22 mouse cellular contexts compared by ENCODE assay signal in genomic region chr12:44394901-44395300, GRCm38 (mm10).
DNase-seq lines count a peak whose midpoint lies in the region; ATAC-seq and TF ChIP-seq lines count a peak whose summit lies in the region.
"Had no signal": no experiment of that assay in that cellular context is flagged by ENCODE, and none has a peak within 500 bp of the region (broad histone marks: within the 10 kb centered on the region; RNA-seq: fewer than 3 reads in every experiment).

No protein-coding gene starts in this region.

- H3K4me3 ChIP-seq in kidney, adult 2 months (ENCODE audit: insufficient read depth, low read depth, low read length) = no peak overlapping the region
- H3K4me3 ChIP-seq in intestine, embryonic 16.5 days (ENCODE audit: low read length) = no peak overlapping the region
- H3K4me3 ChIP-seq in kidney, embryonic 15.5 days (replicated peaks) = no peak overlapping the region
- H3K4me3 ChIP-seq: embryonic facial prominence, embryonic 12.5 days; forebrain, embryonic 15.5 days; heart, adult 2 months; heart, embryonic 15.5 days; hindbrain, embryonic 10.5 days had no signal

- DNase-seq in kidney, adult 2 months = peak; percentile 80
- no peak for DNase-seq in kidney, adult 18-20 months
- DNase-seq in kidney, postnatal 36 days = peak; percentile 19 to 63
- DNase-seq in neural tube, embryonic 10.5 days (ENCODE audit: extremely low spot score, low spot score) = no peak
- no peak for DNase-seq in thymus, postnatal 4 days
- DNase-seq: adrenal gland, postnatal 14 days; cerebellum, adult 11-12 months; cerebellum, adult 9-10 months; cerebellum, postnatal 25 days; gastrocnemius, postnatal 14 days; heart, adult 2 months; heart, postnatal 14 days had no signal

- H3K36me3 ChIP-seq in kidney, adult 2 months (ENCODE audit: control insufficient read depth, insufficient read depth, low read length) = no peaks in the 10 kb centered on the region
- no peaks in the 10 kb centered on the region for H3K36me3 ChIP-seq in intestine, embryonic 16.5 days (ENCODE audit: control insufficient read depth, insufficient read depth, low read length)
- H3K36me3 ChIP-seq in kidney, embryonic 15.5 days = no peaks in the 10 kb centered on the region
- H3K36me3 ChIP-seq: embryonic facial prominence, embryonic 12.5 days; forebrain, embryonic 15.5 days; heart, embryonic 15.5 days; hindbrain, embryonic 10.5 days had no signal

- no peak overlapping the region for H3K4me2 ChIP-seq in intestine, embryonic 16.5 days (ENCODE audit: low read depth, low read length)
- no peak overlapping the region for H3K4me2 ChIP-seq in kidney, embryonic 15.5 days
- H3K4me2 ChIP-seq: embryonic facial prominence, embryonic 12.5 days; forebrain, embryonic 15.5 days; heart, embryonic 11.5 days; heart, embryonic 15.5 days had no signal

- H3K9ac ChIP-seq in intestine, embryonic 16.5 days (ENCODE audit: low read depth, low read length) = no peak overlapping the region
- no peak overlapping the region for H3K9ac ChIP-seq in kidney, embryonic 15.5 days
- H3K9ac ChIP-seq: embryonic facial prominence, embryonic 12.5 days; forebrain, embryonic 15.5 days; heart, embryonic 15.5 days had no signal

- WGBS in kidney, adult 2 months = 38% methylated on average over 3 of the region's 3 CpGs
- WGBS in intestine, embryonic 16.5 days = 54% methylated on average over 3 of the region's 3 CpGs
- WGBS in kidney, embryonic 15.5 days = 61% methylated on average over 3 of the region's 3 CpGs

- no peak overlapping the region for H3K27ac ChIP-seq in kidney, adult 2 months (ENCODE audit: insufficient read depth, low read depth, low read length)
- H3K27ac ChIP-seq in intestine, embryonic 16.5 days (ENCODE audit: low read length) = no peak overlapping the region
- H3K27ac ChIP-seq in kidney, embryonic 15.5 days = no peak overlapping the region
- H3K27ac ChIP-seq: embryonic facial prominence, embryonic 12.5 days; forebrain, embryonic 15.5 days; heart, adult 2 months; heart, embryonic 15.5 days; hindbrain, embryonic 10.5 days had no signal

- H3K9me3 ChIP-seq in intestine, embryonic 16.5 days (ENCODE audit: control insufficient read depth, low read length) = no peaks in the 10 kb centered on the region
- H3K9me3 ChIP-seq in kidney, embryonic 15.5 days (replicated peaks) = no peaks in the 10 kb centered on the region
- H3K9me3 ChIP-seq: embryonic facial prominence, embryonic 12.5 days; forebrain, embryonic 15.5 days; heart, embryonic 15.5 days; hindbrain, embryonic 10.5 days had no signal

- no peak for TF ChIP-seq POLR2A in kidney, adult 2 months (IDR thresholded peaks at IDR 0.05; ENCODE audit: low read depth, low read length)

- H3K4me1 ChIP-seq in kidney, adult 2 months (ENCODE audit: control insufficient read depth, insufficient read depth, low read length) = 0 out of 2 replicates have a peak, but pooled peaks cover 4% of the 10 kb centered on the region
- H3K4me1 ChIP-seq in intestine, embryonic 16.5 days (ENCODE audit: control insufficient read depth, insufficient read depth, low read length) = no peaks in the 10 kb centered on the region
- no peaks in the 10 kb centered on the region for H3K4me1 ChIP-seq in kidney, embryonic 15.5 days
- H3K4me1 ChIP-seq: embryonic facial prominence, embryonic 12.5 days; heart, embryonic 15.5 days had no signal

- TF ChIP-seq CTCF in kidney, adult 2 months (conservative IDR thresholded peaks at IDR 0.05; ENCODE audit: insufficient read depth, insufficient read length, low read depth, low read length) = no peak

- peak; percentile 80 for ATAC-seq in intestine, embryonic 16.5 days
- ATAC-seq in kidney, embryonic 15.5 days (replicated peaks; ENCODE audit: low FRiP score) = peak; percentile 46; the same call in 1 of the 2 replicates
- ATAC-seq: activated CD4-positive, CD25-positive, alpha-beta regulatory T cell, adult 4 months; forebrain, embryonic 15.5 days; Patski had no signal

- no peaks in the 10 kb centered on the region for H3K27me3 ChIP-seq in kidney, adult 2 months (replicated peaks; ENCODE audit: control insufficient read depth, insufficient read depth, low read length)
- H3K27me3 ChIP-seq in intestine, embryonic 16.5 days (replicated peaks; ENCODE audit: control insufficient read depth, insufficient read depth, low read length) = no peaks in the 10 kb centered on the region
- no peaks in the 10 kb centered on the region for H3K27me3 ChIP-seq in kidney, embryonic 15.5 days
- H3K27me3 ChIP-seq: CH12.LX; embryonic facial prominence, embryonic 12.5 days; forebrain, embryonic 15.5 days; heart, embryonic 15.5 days had no signal

Comparison
In these comparisons a context has a peak if more than half of its experiments do, and no peak if none do; other contexts are left out.
1. DNase-seq: peak in kidney, adult 2 months (single experiment) and kidney, postnatal 36 days (2 of 2); none in kidney, adult 18-20 months (single experiment), neural tube, embryonic 10.5 days (single experiment) and thymus, postnatal 4 days (single experiment).